ENCODE assay signal across 19 mouse cellular contexts in genomic region chr19:11065202-11065875, GRCm38 (mm10). TPM values are rescaled to one million over a fixed set of nuclear protein-coding genes. Genes with fewer than 3 reads are reported as not detected.
DNase-seq lines count a peak whose midpoint lies in the region; ATAC-seq and TF ChIP-seq lines count a peak whose summit lies in the region.
"Had no signal": no experiment of that assay in that cellular context is flagged by ENCODE, and none has a peak within 500 bp of the region (broad histone marks: within the 10 kb centered on the region; RNA-seq: fewer than 3 reads in every experiment).

No protein-coding gene starts in this region.

- ATAC-seq in liver, embryonic 14.5 days (ENCODE audit: insufficient read depth), result no peak
- ATAC-seq in midbrain, postnatal 0 days (ENCODE audit: low FRiP score), result no peak

- H3K9ac ChIP-seq in liver, embryonic 14.5 days (replicated peaks), result no peak overlapping the region
- H3K9ac ChIP-seq in midbrain, postnatal 0 days (replicated peaks; ENCODE audit: low read length, poor library complexity, severe bottlenecking), result no peak overlapping the region
- H3K9ac ChIP-seq: limb, embryonic 15.5 days had no signal

- no peaks in the 10 kb centered on the region for H3K4me1 ChIP-seq in liver, embryonic 14.5 days (replicated peaks; ENCODE audit: control insufficient read depth in 2 of 2, insufficient read depth in 2 of 2, low read length in 1 of 2)
- peaks cover 1% of the 10 kb centered on the region; the same call in 1 of the 2 replicates for H3K4me1 ChIP-seq in bone marrow, adult 2 months (ENCODE audit: control insufficient read depth, insufficient read depth, low read length)
- H3K4me1 ChIP-seq in midbrain, postnatal 0 days (ENCODE audit: insufficient read depth, low read length), result no peaks in the 10 kb centered on the region
- H3K4me1 ChIP-seq: limb, embryonic 15.5 days had no signal

- no peaks in the 10 kb centered on the region for H3K9me3 ChIP-seq in liver, embryonic 14.5 days (ENCODE audit: control insufficient read depth, low read length)
- no peaks in the 10 kb centered on the region for H3K9me3 ChIP-seq in midbrain, postnatal 0 days (ENCODE audit: low read length)
- H3K9me3 ChIP-seq: limb, embryonic 15.5 days had no signal

- no peak for TF ChIP-seq EP300 in liver, embryonic 14.5 days (IDR thresholded peaks at IDR 0.05; ENCODE audit: low read depth)

- no peaks in the 10 kb centered on the region for H3K27me3 ChIP-seq in liver, embryonic 14.5 days (ENCODE audit: control insufficient read depth, insufficient read depth, low read length)
- H3K27me3 ChIP-seq in midbrain, postnatal 0 days (ENCODE audit: insufficient read depth, low read length), result no peaks in the 10 kb centered on the region
- H3K27me3 ChIP-seq: limb, embryonic 15.5 days had no signal

- H3K4me3 ChIP-seq in liver, embryonic 14.5 days (ENCODE audit: insufficient read depth in 1 of 2, low read depth in 2 of 2, low read length in 2 of 2), result no peak overlapping the region
- H3K4me3 ChIP-seq in bone marrow, adult 2 months (replicated peaks; ENCODE audit: control insufficient read depth, low read depth, low read length), result no peak overlapping the region
- no peak overlapping the region for H3K4me3 ChIP-seq in midbrain, postnatal 0 days (ENCODE audit: low read depth, low read length)
- H3K4me3 ChIP-seq: left cerebral cortex, adult 2 months; limb, embryonic 15.5 days; myocyte had no signal

- no peak for DNase-seq in liver, embryonic 14.5 days (ENCODE audit: low read depth in 3 of 3, low spot score in 3 of 3)
- no peak for DNase-seq in liver
- peak; percentile 32 to 38 for DNase-seq in B cell, adult 2 months
- DNase-seq in naive thymus-derived CD4-positive, alpha-beta T cell, adult 2 months (ENCODE audit: low read depth), result peak; percentile 64
- no peak for DNase-seq in left cerebral cortex, postnatal 36 days (ENCODE audit: low spot score in 2 of 2)
- no peak for DNase-seq in midbrain, postnatal 0 days (ENCODE audit: low spot score)
- no peak for DNase-seq in embryo, embryonic 11 days
- DNase-seq: cerebellum, adult 2 months; heart, postnatal 36 days; kidney, adult 11 months; kidney, postnatal 4 days; spleen, adult 18-20 months; thymus, adult 18-20 months had no signal

- TF ChIP-seq CTCF in liver, embryonic 14.5 days (IDR thresholded peaks at IDR 0.05; ENCODE audit: low read depth), result 0 out of 2 replicates have a peak, but pooled peaks have one; percentile 5
- no peak for TF ChIP-seq CTCF in bone marrow, adult 2 months (IDR thresholded peaks at IDR 0.05; ENCODE audit: control insufficient read depth, insufficient read depth, low read length)
- no peak for TF ChIP-seq CTCF in midbrain, postnatal 0 days (IDR thresholded peaks at IDR 0.05)

- H3K27ac ChIP-seq in liver, embryonic 14.5 days, result no peak overlapping the region
- peak overlapping the region; percentile 66; the same call in 1 of the 2 replicates for H3K27ac ChIP-seq in bone marrow, adult 2 months (ENCODE audit: control insufficient read depth, insufficient read depth, low read depth, low read length, poor library complexity)
- no peak overlapping the region for H3K27ac ChIP-seq in midbrain, postnatal 0 days (ENCODE audit: low read depth, low read length)
- H3K27ac ChIP-seq: left cerebral cortex, adult 2 months; limb, embryonic 15.5 days had no signal

- intact Hi-C loops in left cerebral cortex, postnatal 36 days (cut with DNase I), result no loop called here

- TF ChIP-seq POLR2A in bone marrow, adult 2 months (IDR thresholded peaks at IDR 0.05; ENCODE audit: borderline replicate concordance, control insufficient read depth, low read depth, low read length), result no peak

- H3K4me2 ChIP-seq in liver, embryonic 14.5 days (ENCODE audit: low read depth), result no peak overlapping the region
- H3K4me2 ChIP-seq in midbrain, postnatal 0 days (ENCODE audit: low read depth, low read length, poor library complexity, severe bottlenecking), result no peak overlapping the region
- H3K4me2 ChIP-seq: limb, embryonic 15.5 days had no signal

- 14% methylated on average over 2 of the region's 2 CpGs for WGBS in liver, embryonic 14.5 days (ENCODE audit: insufficient replicate concordance)
- 4% methylated on average over 2 of the region's 2 CpGs for WGBS in bone marrow, adult 2 months
- WGBS in midbrain, postnatal 0 days, result 87% methylated on average over 2 of the region's 2 CpGs

- H3K36me3 ChIP-seq in liver, embryonic 14.5 days (replicated peaks; ENCODE audit: control insufficient read depth, insufficient read depth, low read depth), result no peaks in the 10 kb centered on the region
- H3K36me3 ChIP-seq in midbrain, postnatal 0 days (ENCODE audit: insufficient read depth, low read length), result no peaks in the 10 kb centered on the region
- H3K36me3 ChIP-seq: limb, embryonic 15.5 days had no signal

RNA-seq across cellular contexts. Expression of gene Ms4a8a, which starts 15.6 kb away (rescaled TPM):
- polyA plus RNA-seq in liver, embryonic 14.5 days (2012; rRNA removed), result 0.08 and 0.25 TPM in 2 replicates
- 0.11 TPM in 1 of 2 replicates, not detected in the other for polyA plus RNA-seq in liver, embryonic 14.5 days (2014; fragmentation: Nextera tagmentation; extraction: Ambion mirVana)
- 7.3 and 12.7 TPM in 2 replicates for polyA plus RNA-seq in bone marrow, adult 2 months (2011; ENCODE audit: insufficient read depth, insufficient read length, low replicate concordance, missing spikeins)
- total RNA-seq in left cerebral cortex, postnatal 36 days (2021), result not detected
- not detected in 2 replicates for total RNA-seq in midbrain, postnatal 0 days (2014; rRNA removed)
- polyA plus RNA-seq in midbrain, postnatal 0 days (2015; fragmentation: Nextera tagmentation; extraction: Ambion mirVana), result not detected in 2 replicates
- total RNA-seq: left cerebral cortex, adult 2 months; megakaryocyte-erythroid progenitor cell, adult 5-6 weeks had no signal
- polyA plus RNA-seq: brain, embryonic 14.5 days; cerebellum, adult 2 months; limb, embryonic 15.5 days had no signal

RNA-seq across cellular contexts. Expression of gene Ms4a18, which starts 47.5 kb away (rescaled TPM):
- polyA plus RNA-seq in liver, embryonic 14.5 days (2012; rRNA removed), result 0.02 TPM in 1 of 2 replicates, not detected in the other
- polyA plus RNA-seq in liver, embryonic 14.5 days (2014; fragmentation: Nextera tagmentation; extraction: Ambion mirVana), result not detected in 2 replicates
- not detected in 2 replicates for polyA plus RNA-seq in bone marrow, adult 2 months (2011; ENCODE audit: insufficient read depth, insufficient read length, low replicate concordance, missing spikeins)
- not detected for total RNA-seq in left cerebral cortex, postnatal 36 days (2021)
- total RNA-seq in midbrain, postnatal 0 days (2014; rRNA removed), result not detected in 2 replicates
- polyA plus RNA-seq in midbrain, postnatal 0 days (2015; fragmentation: Nextera tagmentation; extraction: Ambion mirVana), result not detected in 2 replicates
- total RNA-seq: heart, postnatal 36 days; left cerebral cortex, adult 2 months; megakaryocyte-erythroid progenitor cell, adult 5-6 weeks had no signal
- polyA plus RNA-seq: brain, embryonic 14.5 days; cerebellum, adult 2 months; limb, embryonic 15.5 days had no signal

Comparison
In these comparisons a context has a peak if more than half of its experiments do, and no peak if none do; other contexts are left out.
1. DNase-seq: peak in B cell, adult 2 months (2 of 2) and naive thymus-derived CD4-positive, alpha-beta T cell, adult 2 months (single experiment); none in liver, embryonic 14.5 days (0 of 3), liver (single experiment), left cerebral cortex, postnatal 36 days (0 of 2), midbrain, postnatal 0 days (single experiment) and embryo, embryonic 11 days (single experiment).